Mouse (Mus musculus) heart, embryonic 16.5 days (tissue): ENCODE measurements around the gene Mesp2. TPM values are rescaled to one million over a fixed set of nuclear protein-coding genes. Genes with fewer than 3 reads are reported as not detected.

Experiments
- ATAC-seq: fragments of 200-750 bp; cut with Nextera tagmentation; replicated peaks from 2 replicates; pipeline ENCODE4 v1.8.0; 2017; ENCODE audit warnings: moderate number of reproducible peaks; ENCODE audit not compliant: insufficient read depth, low FRiP score; ENCODE audit errors: extremely low read depth
- H3K27ac ChIP-seq: fragments of 300-500 bp; sonication (generic); 2 replicates; pipeline ENCODE4 v1.5.1; 2014; ENCODE audit warnings: mild to moderate bottlenecking, low read length, control low read depth, moderate library complexity
- H3K27me3 ChIP-seq: fragments of 300-500 bp; sonication (generic); 2 replicates; pipeline ENCODE4 v1.6.1; 2014; ENCODE audit warnings: low read length, mixed read lengths; ENCODE audit not compliant: control insufficient read depth, insufficient read depth
- H3K36me3 ChIP-seq: fragments of 300-500 bp; sonication (generic); 2 replicates; pipeline ENCODE4 v1.6.1; 2014; ENCODE audit not compliant: control insufficient read depth, insufficient read depth
- H3K4me1 ChIP-seq: fragments of 300-500 bp; sonication (generic); 2 replicates; pipeline ENCODE4 v1.6.1; 2014; ENCODE audit warnings: low read length, mixed read lengths; ENCODE audit not compliant: control insufficient read depth, insufficient read depth
- H3K4me2 ChIP-seq: fragments of 300-500 bp; sonication (generic); 2 replicates; pipeline ENCODE4 v1.6.1; 2014; ENCODE audit warnings: low read depth, mild to moderate bottlenecking, control low read depth, low read length
- H3K4me3 ChIP-seq: fragments of 300-500 bp; sonication (generic); 2 replicates; pipeline ENCODE4 v1.5.1; 2014; ENCODE audit warnings: mild to moderate bottlenecking, control low read depth, low read length
- H3K9ac ChIP-seq: fragments of 300-500 bp; sonication (generic); 2 replicates; pipeline ENCODE4 v1.6.1; 2014; ENCODE audit warnings: low read length, control low read depth
- H3K9me3 ChIP-seq: fragments of 300-500 bp; sonication (generic); replicated peaks from 2 replicates; pipeline ENCODE4 v1.6.1; 2016; ENCODE audit warnings: low read length; ENCODE audit not compliant: control insufficient read depth
- WGBS: fragments of 180-500 bp; shearing (Covaris S2); extraction: QIAGEN DNeasy Blood & Tissue Kit; methylation state at CpG from one replicate; pipeline ENCODE4 v1.1.7; 2014; 5-methylcytosine and 5-hydroxymethylcytosine counted together
- polyA plus RNA-seq: library from polyadenylated mRNA; unstranded; fragments of >200 nt; fragmentation: Nextera tagmentation; extraction: Ambion mirVana; gene quantifications from 2 replicates; pipeline ENCODE4 v1.2.1, GENCODE M21; 2015

The Mesp2 gene
- polyA plus RNA-seq, 1 experiment from 2014 or later, result 0.18 TPM

GRCm38 (mm10) chr7:79846342-79846741, 35.8 kb downstream of the Mesp2 start:
- Histone ChIP-seq H3K9me3 (no peaks in the 10 kb centered on the region), H3K36me3 (no peaks in the 10 kb centered on the region), H3K27ac (no peak overlapping the region), H3K9ac (no peak overlapping the region), H3K4me3 (no peak overlapping the region), H3K4me1 (peaks cover 6% of the 10 kb centered on the region), H3K27me3 (0 out of 2 replicates have a peak, but pooled peaks cover 2% of the 10 kb centered on the region), H3K4me2 (no peak overlapping the region)
- ATAC-seq, result no peak
- WGBS, result 79% methylated on average over 2 of the region's 2 CpGs

DNA sequence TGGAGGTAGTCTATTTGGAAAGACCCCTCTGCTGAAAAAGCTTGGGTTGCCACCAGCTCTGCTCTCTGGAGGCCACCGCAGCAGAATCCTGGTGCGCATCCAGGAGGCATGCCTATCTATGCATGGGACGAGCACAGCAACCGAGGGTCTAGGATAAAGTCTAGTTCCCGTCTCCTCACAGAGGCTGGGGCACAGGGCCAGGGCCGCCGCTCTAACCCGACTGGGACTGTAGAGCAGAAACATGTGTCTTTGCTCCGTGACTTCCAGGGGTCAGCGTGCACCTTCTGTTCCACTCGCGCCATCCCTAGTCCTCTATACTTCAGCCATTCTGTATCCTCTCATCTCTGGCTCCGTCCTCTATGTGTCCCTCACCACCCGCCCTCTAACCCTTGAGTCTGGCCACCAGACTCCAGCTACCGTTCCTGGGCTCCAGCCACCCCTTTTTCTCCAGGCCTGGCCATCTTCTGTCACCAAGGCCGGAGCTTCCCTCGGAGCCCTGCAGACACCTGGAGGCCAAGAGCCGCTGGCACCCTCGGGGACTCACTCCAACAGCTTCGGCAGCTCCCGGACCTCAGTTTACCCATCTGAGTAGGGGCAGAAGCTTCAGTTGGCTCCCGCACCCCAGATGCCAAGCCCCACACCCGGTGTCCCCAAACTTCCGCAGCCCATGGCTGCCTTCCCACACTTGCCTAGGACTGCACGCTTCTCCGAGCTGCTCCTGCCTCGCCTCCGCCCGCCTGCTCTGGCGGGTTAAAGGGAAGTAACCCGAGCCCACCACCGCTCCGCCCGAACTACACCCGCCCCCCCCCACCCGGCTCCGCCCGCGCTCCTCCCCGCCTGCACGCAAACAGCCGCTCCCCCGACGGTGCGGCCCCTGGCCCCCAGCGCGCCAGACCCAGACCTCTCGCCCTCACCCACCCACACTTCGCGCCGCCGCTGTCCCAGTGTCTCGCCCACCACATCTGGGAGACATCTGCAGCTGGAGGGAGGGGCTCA, 37.2 kb downstream of the Mesp2 start:
- Histone ChIP-seq H3K4me1 (peaks cover 6% of the 10 kb centered on the region), H3K4me3 (peak overlapping the region; percentile 46), H3K9ac (peak overlapping the region; percentile 55), H3K9me3 (no peaks in the 10 kb centered on the region), H3K4me2 (peak overlapping the region; percentile 62), H3K36me3 (no peaks in the 10 kb centered on the region), H3K27me3 (0 out of 2 replicates have a peak, but pooled peaks cover 2% of the 10 kb centered on the region), H3K27ac (no peak overlapping the region)
- 8% methylated on average over 52 of the region's 53 CpGs for WGBS
- ATAC-seq, result peak; percentile 59

- WGBS, result 84% methylated on average over 4 of the region's 4 CpGs
- H3K27ac ChIP-seq, result no peak overlapping the region
- ATAC-seq, result no peak
- no peaks in the 10 kb centered on the region for H3K9me3 ChIP-seq
- H3K27me3 ChIP-seq, result no peaks in the 10 kb centered on the region
- H3K4me3 ChIP-seq, result no peak overlapping the region
- no peaks in the 10 kb centered on the region for H3K36me3 ChIP-seq
- no peak overlapping the region for H3K9ac ChIP-seq
- no peak overlapping the region for H3K4me2 ChIP-seq
- H3K4me1 ChIP-seq, result peaks cover 2% of the 10 kb centered on the region; the same call in 1 of the 2 replicates
Observed at GRCm38 (mm10) chr7:79856305-79856704, 45.8 kb downstream of the Mesp2 start.

DNA sequence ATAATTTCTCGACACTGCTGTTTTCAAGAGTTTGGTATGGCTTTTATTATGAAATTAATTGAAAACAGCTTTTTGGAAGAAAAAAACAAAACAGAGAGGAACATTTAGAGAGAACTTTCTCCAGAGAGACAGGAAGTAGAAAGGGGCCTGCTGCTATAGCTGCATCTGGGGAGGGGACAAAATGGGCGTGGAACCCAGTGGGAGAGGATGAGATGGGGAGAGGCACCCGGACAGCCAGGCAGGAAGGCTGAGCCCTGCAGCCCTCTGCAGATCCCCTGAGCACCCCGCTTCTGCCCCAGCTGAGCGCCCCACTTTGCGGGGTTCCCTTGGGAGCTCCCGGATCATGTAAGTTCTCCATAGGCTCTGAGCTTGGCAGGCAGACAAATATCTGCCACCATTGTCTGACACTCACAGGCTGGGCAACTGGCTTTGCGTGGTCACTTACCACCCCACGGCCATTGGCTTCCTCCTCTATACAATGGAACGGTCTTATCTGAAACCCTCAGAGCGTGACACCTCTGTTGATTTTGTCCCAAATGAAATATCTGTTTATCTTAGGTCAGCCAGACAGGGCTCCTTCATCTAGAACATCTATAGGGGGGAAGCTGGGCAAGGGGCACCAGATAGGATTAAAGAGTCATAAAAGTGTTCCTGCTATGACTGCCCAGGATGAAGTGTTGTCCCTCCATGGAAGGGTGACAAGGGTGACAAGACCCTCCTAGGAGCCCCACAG, 47.8 kb downstream of the Mesp2 start:
- Histone ChIP-seq H3K36me3 (no peaks in the 10 kb centered on the region), H3K27me3 (no peaks in the 10 kb centered on the region), H3K27ac (no peak overlapping the region)

DNA sequence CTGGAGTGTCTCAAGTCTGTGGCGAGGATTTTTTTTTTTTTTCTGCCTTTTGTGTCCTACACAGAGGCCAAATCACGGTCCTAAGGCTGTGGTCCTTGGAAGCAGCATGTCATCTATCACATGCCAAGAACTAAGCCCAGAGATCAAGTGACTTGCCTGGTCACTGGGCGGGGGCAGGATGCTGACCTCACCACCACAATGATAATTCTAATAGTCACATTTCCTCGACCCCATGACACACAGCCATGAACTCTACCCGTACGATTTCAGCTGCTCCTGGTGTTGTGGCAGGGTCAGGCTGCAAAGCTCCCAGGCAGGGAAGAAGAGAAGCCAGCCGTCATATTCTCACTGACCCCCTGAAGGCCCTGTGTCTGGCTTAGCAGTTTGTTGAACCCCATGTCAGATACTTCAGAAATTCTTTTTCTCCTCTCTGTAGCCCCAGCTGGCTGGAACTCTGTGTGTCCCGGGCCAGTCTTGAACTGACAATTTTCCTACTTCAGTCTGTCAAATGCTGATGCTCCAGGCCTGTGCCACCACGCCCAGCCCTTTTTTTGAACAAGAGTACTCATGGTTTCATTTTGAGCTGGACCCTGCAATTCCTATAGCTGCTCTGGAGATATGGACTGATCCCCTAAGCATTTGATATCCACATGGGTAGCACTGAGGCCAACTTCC, 48.6 kb downstream of the Mesp2 start:
- Histone ChIP-seq H3K36me3 (no peaks in the 10 kb centered on the region), H3K27me3 (no peaks in the 10 kb centered on the region), H3K27ac (no peak overlapping the region), H3K9ac (no peak overlapping the region), H3K9me3 (no peaks in the 10 kb centered on the region), H3K4me2 (no peak overlapping the region), H3K4me3 (no peak overlapping the region), H3K4me1 (peaks cover 2% of the 10 kb centered on the region; the same call in 1 of the 2 replicates)
- WGBS, result 60% methylated on average over 9 of the region's 9 CpGs
- no peak for ATAC-seq

More for the DNA sequence above, 47.8 kb downstream of the Mesp2 start:
- Histone ChIP-seq H3K4me3 (no peak overlapping the region), H3K9ac (no peak overlapping the region), H3K4me2 (no peak overlapping the region), H3K4me1 (peaks cover 2% of the 10 kb centered on the region; the same call in 1 of the 2 replicates), H3K9me3 (no peaks in the 10 kb centered on the region)
- no peak for ATAC-seq
- WGBS, result 42% methylated on average over 11 of the region's 11 CpGs

DNA sequence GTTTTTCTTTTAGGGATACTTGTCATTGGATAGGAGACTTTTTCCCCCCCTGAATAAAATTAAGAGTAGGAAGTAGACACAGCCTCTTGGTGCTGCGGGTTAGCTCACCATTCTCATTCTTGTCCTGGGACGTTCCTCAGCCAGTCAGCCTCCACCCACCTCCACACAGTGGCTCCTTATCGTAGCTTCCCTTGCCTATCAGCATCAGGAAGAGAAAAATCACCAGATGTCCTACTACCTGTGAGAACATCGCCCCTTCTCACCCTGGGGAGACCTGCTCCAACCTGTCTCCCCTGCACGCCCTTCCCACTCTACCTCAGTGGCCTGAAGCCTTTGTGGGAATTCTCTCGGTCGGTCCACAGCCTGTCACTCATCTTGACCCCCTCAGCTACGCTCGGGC, 50.3 kb downstream of the Mesp2 start, which contains the start of gene Anpep:
Gene Anpep (minus strand): TSS at position 249 of the 400 bp plus-strand sequence.
- no peaks in the 10 kb centered on the region for H3K9me3 ChIP-seq

GRCm38 (mm10) chr7:79861794-79862193, 51.3 kb downstream of the Mesp2 start:
- Histone ChIP-seq H3K4me3 (no peak overlapping the region), H3K4me1 (peaks cover 2% of the 10 kb centered on the region; the same call in 1 of the 2 replicates), H3K27me3 (no peaks in the 10 kb centered on the region), H3K36me3 (no peaks in the 10 kb centered on the region), H3K9ac (no peak overlapping the region), H3K4me2 (no peak overlapping the region), H3K9me3 (no peaks in the 10 kb centered on the region), H3K27ac (no peak overlapping the region)
- ATAC-seq, result no peak
- WGBS, result 84% methylated on average over 8 of the region's 8 CpGs

More for the DNA sequence above, 50.3 kb downstream of the Mesp2 start, which contains the start of gene Anpep:
- no peak within 1 kb of the TSS for H3K4me3 ChIP-seq
- no peak within 1 kb of the TSS for H3K9ac ChIP-seq
- no peak within 1 kb of the TSS for H3K27ac ChIP-seq
- no peaks in the 10 kb centered on the region for H3K27me3 ChIP-seq
- no peak for ATAC-seq
- WGBS, result 51% methylated on average over 9 of the region's 9 CpGs
- H3K36me3 ChIP-seq, result no peaks in the 10 kb centered on the region
- peaks cover 2% of the 10 kb centered on the region; the same call in 1 of the 2 replicates for H3K4me1 ChIP-seq
- no peak within 1 kb of the TSS for H3K4me2 ChIP-seq
